Mouse (Mus musculus) kidney, postnatal 0 days (tissue): ENCODE results near the gene Ly6f. TPM values are rescaled to one million over a fixed set of nuclear protein-coding genes. Genes with fewer than 3 reads are reported as not detected.

Experiments used
- ATAC-seq: fragments of 200-750 bp; cut with Nextera tagmentation; replicated peaks from 2 replicates; pipeline ENCODE4 v1.8.0; 2017; ENCODE audit warnings: low read depth, moderate number of reproducible peaks, moderate TSS enrichment, moderate library complexity; ENCODE audit not compliant: low FRiP score
- DNase-seq: peaks from one replicate; pipeline ENCODE4 v3.0.0-alpha.2; 2016; ENCODE audit warnings: low spot score
- H3K27ac ChIP-seq: fragments of 300-500 bp; sonication (generic); 2 replicates; pipeline ENCODE4 v1.5.1; 2014; ENCODE audit warnings: mild to moderate bottlenecking
- H3K27me3 ChIP-seq: fragments of 300-500 bp; sonication (generic); 2 replicates; pipeline ENCODE4 v1.6.1; 2014; ENCODE audit warnings: low read length, mixed read lengths; ENCODE audit not compliant: insufficient read depth
- H3K36me3 ChIP-seq: fragments of 300-500 bp; sonication (generic); 2 replicates; pipeline ENCODE4 v1.6.1; 2014; ENCODE audit warnings: low read length, mixed read lengths; ENCODE audit not compliant: insufficient read depth
- H3K4me1 ChIP-seq: fragments of 300-500 bp; sonication (generic); replicated peaks from 2 replicates; pipeline ENCODE4 v1.6.1; 2014; ENCODE audit warnings: antibody characterized with exemption, low read length, mixed read lengths; ENCODE audit not compliant: insufficient read depth
- H3K4me2 ChIP-seq: fragments of 300-500 bp; sonication (generic); 2 replicates; pipeline ENCODE4 v1.6.1; 2014; ENCODE audit warnings: mild to moderate bottlenecking, low read length, moderate library complexity, mixed read lengths
- H3K4me3 ChIP-seq: fragments of 300-500 bp; sonication (generic); replicated peaks from 2 replicates; pipeline ENCODE4 v1.5.1; 2014; ENCODE audit warnings: low read depth, low read length
- H3K9ac ChIP-seq: fragments of 300-500 bp; sonication (generic); 2 replicates; pipeline ENCODE4 v1.6.1; 2014; ENCODE audit warnings: low read depth, low read length
- H3K9me3 ChIP-seq: fragments of 300-500 bp; sonication (generic); replicated peaks from 2 replicates; pipeline ENCODE4 v1.6.1; 2016; ENCODE audit warnings: low read length, inconsistent platforms, mixed read lengths
- CTCF ChIP-seq: IDR thresholded peaks from 2 replicates; pipeline ENCODE4 v1.5.1; 2016; ENCODE audit warnings: antibody characterized with exemption, low read depth, mild to moderate bottlenecking, moderate library complexity
- WGBS: fragments of 180-500 bp; shearing (Covaris S2); extraction: QIAGEN DNeasy Blood & Tissue Kit; methylation state at CpG from one replicate; pipeline ENCODE4 v1.1.7; 2014; 5-methylcytosine and 5-hydroxymethylcytosine counted together
- polyA plus RNA-seq: library from polyadenylated mRNA; unstranded; fragments of >200 nt; fragmentation: Nextera tagmentation; extraction: Ambion mirVana; gene quantifications from 2 replicates; pipeline ENCODE4 v1.2.1, GENCODE M21; 2015

Gene Ly6f
- polyA plus RNA-seq, 1 experiment from 2014 or later: 3.0 TPM

GRCm38 (mm10) chr15:75309946-75310345 is 41.7 kb downstream of the Ly6f start:
- 95% methylated on average over 1 of the region's 1 CpGs for WGBS
- H3K4me1 ChIP-seq: no peaks in the 10 kb centered on the region
- H3K36me3 ChIP-seq: no peaks in the 10 kb centered on the region
- H3K4me2 ChIP-seq: no peak overlapping the region
- H3K9ac ChIP-seq: no peak overlapping the region
- TF ChIP-seq CTCF: no peak
- ATAC-seq (no peak), DNase-seq (no peak)
- H3K27ac ChIP-seq: no peak overlapping the region
- no peaks in the 10 kb centered on the region for H3K27me3 ChIP-seq
- no peak overlapping the region for H3K4me3 ChIP-seq
- H3K9me3 ChIP-seq: no peaks in the 10 kb centered on the region; the same call in 1 of the 2 replicates

DNA sequence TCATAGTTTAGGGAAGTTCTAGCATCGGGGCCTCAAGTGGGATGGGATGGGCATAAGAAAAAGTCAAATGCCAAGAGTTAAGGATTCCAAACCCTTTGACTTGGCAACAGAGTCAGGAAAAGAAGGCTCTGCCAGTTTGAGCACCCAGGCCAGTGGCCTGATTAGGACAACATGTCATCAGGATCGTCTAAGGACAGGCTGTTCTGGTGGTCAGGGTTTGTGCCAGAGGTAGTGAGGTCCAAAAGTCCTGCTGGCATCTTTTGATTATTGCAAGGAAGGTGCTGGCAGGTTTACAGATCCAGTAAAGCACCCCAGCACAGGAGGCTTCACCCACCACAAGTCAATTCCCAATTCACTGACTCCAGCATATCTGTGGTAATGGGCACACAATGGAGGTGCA is 46.2 kb downstream of the Ly6f start:
- Histone ChIP-seq H3K4me3 (no peak overlapping the region), H3K4me2 (no peak overlapping the region), H3K27me3 (no peaks in the 10 kb centered on the region), H3K27ac (no peak overlapping the region), H3K9me3 (no peaks in the 10 kb centered on the region), H3K4me1 (no peaks in the 10 kb centered on the region), H3K36me3 (no peaks in the 10 kb centered on the region), H3K9ac (no peak overlapping the region)
- no peak for DNase-seq
- TF ChIP-seq CTCF: no peak
- no peak for ATAC-seq
- 84% methylated on average over 2 of the region's 2 CpGs for WGBS

- no peak overlapping the region for H3K27ac ChIP-seq
- no peak overlapping the region for H3K4me3 ChIP-seq
- TF ChIP-seq CTCF: peak; percentile 56
- H3K4me1 ChIP-seq: no peaks in the 10 kb centered on the region
- ATAC-seq: no peak
- DNase-seq: no peak
- peaks cover 7% of the 10 kb centered on the region; the same call in 1 of the 2 replicates for H3K9me3 ChIP-seq
- H3K27me3 ChIP-seq: no peaks in the 10 kb centered on the region
- H3K4me2 ChIP-seq: no peak overlapping the region
- no peak overlapping the region for H3K9ac ChIP-seq
- no peaks in the 10 kb centered on the region for H3K36me3 ChIP-seq
- 55% methylated on average over 2 of the region's 2 CpGs for WGBS
These were observed 49.0 kb downstream of the Ly6f start for GRCm38 (mm10) chr15:75317255-75317654.

GRCm38 (mm10) chr15:75318584-75318983 is 50.4 kb downstream of the Ly6f start:
- no peak for DNase-seq
- Histone ChIP-seq H3K4me3 (no peak overlapping the region), H3K36me3 (no peaks in the 10 kb centered on the region), H3K9ac (no peak overlapping the region), H3K27ac (no peak overlapping the region), H3K4me2 (no peak overlapping the region), H3K4me1 (no peaks in the 10 kb centered on the region), H3K9me3 (peaks cover 11% of the 10 kb centered on the region), H3K27me3 (no peaks in the 10 kb centered on the region)
- WGBS: 82% methylated on average over 3 of the region's 3 CpGs
- no peak for ATAC-seq
- TF ChIP-seq CTCF: no peak

DNA sequence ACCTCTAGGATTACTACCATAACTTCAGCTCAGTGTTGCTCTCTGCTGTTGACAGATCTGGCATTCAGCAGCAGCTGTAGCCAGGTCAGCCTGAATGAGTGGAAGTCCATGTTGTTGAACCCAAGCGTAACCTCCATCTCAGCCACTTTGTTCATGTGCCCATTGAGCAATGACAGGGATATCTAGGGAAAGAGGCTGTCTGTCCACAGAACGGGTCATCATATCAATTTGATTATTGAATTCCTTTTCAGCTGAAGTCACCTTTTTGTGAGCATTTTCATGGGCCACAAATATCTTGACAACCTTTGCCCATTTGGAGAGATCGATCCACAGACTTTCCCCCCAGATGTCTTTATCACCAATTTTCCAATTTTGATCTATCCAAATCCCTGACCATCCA is 51.9 kb downstream of the Ly6f start:
- no peaks in the 10 kb centered on the region for H3K4me1 ChIP-seq
- H3K27ac ChIP-seq: no peak overlapping the region
- H3K36me3 ChIP-seq: no peaks in the 10 kb centered on the region
- ATAC-seq (no peak), DNase-seq (no peak)
- WGBS: 93% methylated on average over 3 of the region's 3 CpGs
- H3K9me3 ChIP-seq: peaks cover 11% of the 10 kb centered on the region
- no peaks in the 10 kb centered on the region for H3K27me3 ChIP-seq
- no peak for TF ChIP-seq CTCF
- H3K9ac ChIP-seq: no peak overlapping the region
- H3K4me3 ChIP-seq: no peak overlapping the region
- no peak overlapping the region for H3K4me2 ChIP-seq

Other genes with a start within 250 kb of the Ly6f start
- 82.2 and 103 TPM in 2 replicates for gene Ly6c1, start 219.6 kb upstream of the Ly6f start, polyA plus RNA-seq
- gene Ly6c2, start 156.5 kb upstream of the Ly6f start, polyA plus RNA-seq: 2.0 and 2.1 TPM in 2 replicates
- gene Ly6g, start 113.2 kb upstream of the Ly6f start, polyA plus RNA-seq: 0.57 and 1.3 TPM in 2 replicates
- 24.1 and 28.6 TPM in 2 replicates for gene BC025446, start 52.0 kb upstream of the Ly6f start, polyA plus RNA-seq